Mouse (Mus musculus) heart, postnatal 0 days (tissue): ENCODE results near the gene Zgrf1. TPM values are rescaled to one million over a fixed set of nuclear protein-coding genes. Genes with fewer than 3 reads are reported as not detected.
A peak's percentile ranks its signal among the peaks of the same experiment; 100 is the strongest.

Experiments used
- ATAC-seq: fragments of 200-750 bp; cut with Nextera tagmentation; 2 replicates; pipeline ENCODE4 v1.8.0; 2017; ENCODE audit warnings: low read depth, moderate number of reproducible peaks, moderate library complexity; ENCODE audit not compliant: insufficient read depth
- DNase-seq: peaks from one replicate; pipeline ENCODE4 v3.0.0-alpha.2; 2016; ENCODE audit warnings: low spot score
- H3K27ac ChIP-seq: fragments of 300-500 bp; sonication (generic); 2 replicates; pipeline ENCODE4 v1.5.1; 2014; ENCODE audit warnings: low read depth, mild to moderate bottlenecking
- H3K27me3 ChIP-seq: fragments of 300-500 bp; sonication (generic); 2 replicates; pipeline ENCODE4 v1.6.1; 2014; ENCODE audit warnings: low read length, mixed read lengths; ENCODE audit not compliant: control insufficient read depth, insufficient read depth
- H3K36me3 ChIP-seq: fragments of 300-500 bp; sonication (generic); replicated peaks from 2 replicates; pipeline ENCODE4 v1.6.1; 2014; ENCODE audit warnings: low read length, mixed read lengths; ENCODE audit not compliant: control insufficient read depth, insufficient read depth
- H3K4me1 ChIP-seq: fragments of 300-500 bp; sonication (generic); 2 replicates; pipeline ENCODE4 v1.6.1; 2014; ENCODE audit warnings: antibody characterized with exemption; ENCODE audit not compliant: control insufficient read depth, insufficient read depth
- H3K4me2 ChIP-seq: fragments of 300-500 bp; sonication (generic); 2 replicates; pipeline ENCODE4 v1.6.1; 2014; ENCODE audit warnings: low read depth, mild to moderate bottlenecking, low read length, moderate library complexity
- H3K4me3 ChIP-seq: fragments of 300-500 bp; sonication (generic); 2 replicates; pipeline ENCODE4 v1.5.1; 2014; ENCODE audit warnings: low read depth, low read length
- H3K9ac ChIP-seq: fragments of 300-500 bp; sonication (generic); replicated peaks from 2 replicates; pipeline ENCODE4 v1.6.1; 2014; ENCODE audit warnings: low read depth, low read length, mixed read lengths
- H3K9me3 ChIP-seq: fragments of 300-500 bp; sonication (generic); replicated peaks from 2 replicates; pipeline ENCODE4 v1.6.1; 2016; ENCODE audit warnings: low read length; ENCODE audit not compliant: control insufficient read depth
- CTCF ChIP-seq: IDR thresholded peaks from 2 replicates; pipeline ENCODE4 v1.5.1; 2016; ENCODE audit warnings: antibody characterized with exemption, control low read depth, low read depth
- EP300 ChIP-seq: IDR thresholded peaks from 2 replicates; pipeline ENCODE4 v1.6.1; 2016; ENCODE audit warnings: antibody characterized with exemption, low read depth
- WGBS: fragments of 180-500 bp; shearing (Covaris S2); extraction: QIAGEN DNeasy Blood & Tissue Kit; methylation state at CpG from one replicate; pipeline ENCODE4 v1.1.7; 2014; 5-methylcytosine and 5-hydroxymethylcytosine counted together
- polyA plus RNA-seq: library from polyadenylated mRNA; unstranded; fragments of >200 nt; fragmentation: Nextera tagmentation; extraction: Ambion mirVana; gene quantifications from 2 replicates; pipeline ENCODE4 v1.2.1, GENCODE M21; 2015
- total RNA-seq: library from RNA; depleted of rRNA; stranded (reverse); fragments of >200 nt; gene quantifications from 2 replicates; pipeline ENCODE4 v1.2.3, GENCODE M21; 2014; ENCODE audit warnings: low replicate concordance

Gene Zgrf1
- total and polyA plus RNA-seq, 2 experiments from 2014 or later = 2.3 to 6.4 TPM

GRCm38 (mm10) chr3:127634101-127634983 lies 81.1 kb downstream of the Zgrf1 start:
- no peak for DNase-seq
- no peaks in the 10 kb centered on the region for H3K9me3 ChIP-seq
- peak overlapping the region; percentile 77 for H3K4me2 ChIP-seq
- no peak overlapping the region for H3K27ac ChIP-seq
- ATAC-seq = peak; percentile 87
- H3K4me3 ChIP-seq = peak overlapping the region; percentile 50
- H3K36me3 ChIP-seq = no peaks in the 10 kb centered on the region
- WGBS = 2% methylated on average over 57 of the region's 58 CpGs
- TF ChIP-seq CTCF = peak; percentile 85
- no peak for TF ChIP-seq EP300
- peaks cover 12% of the 10 kb centered on the region; the same call in 1 of the 2 replicates for H3K4me1 ChIP-seq
- H3K9ac ChIP-seq = no peak overlapping the region
- H3K27me3 ChIP-seq = peaks cover 96% of the 10 kb centered on the region

- Histone ChIP-seq H3K27me3 (peaks cover 97% of the 10 kb centered on the region), H3K4me2 (no peak overlapping the region), H3K36me3 (no peaks in the 10 kb centered on the region), H3K9ac (no peak overlapping the region), H3K4me3 (no peak overlapping the region), H3K27ac (no peak overlapping the region), H3K4me1 (peaks cover 12% of the 10 kb centered on the region; the same call in 1 of the 2 replicates), H3K9me3 (no peaks in the 10 kb centered on the region)
- DNase-seq (no peak), ATAC-seq (no peak)
- TF ChIP-seq EP300 (no peak), CTCF (no peak)
- WGBS = 12% methylated on average over 3 of the region's 3 CpGs
These were observed 81.7 kb downstream of the Zgrf1 start for GRCm38 (mm10) chr3:127634984-127635349.

- H3K4me2 ChIP-seq = no peak overlapping the region
- peaks cover 96% of the 10 kb centered on the region for H3K27me3 ChIP-seq
These were observed 86.8 kb downstream of the Zgrf1 start for GRCm38 (mm10) chr3:127639875-127640761.

DNA sequence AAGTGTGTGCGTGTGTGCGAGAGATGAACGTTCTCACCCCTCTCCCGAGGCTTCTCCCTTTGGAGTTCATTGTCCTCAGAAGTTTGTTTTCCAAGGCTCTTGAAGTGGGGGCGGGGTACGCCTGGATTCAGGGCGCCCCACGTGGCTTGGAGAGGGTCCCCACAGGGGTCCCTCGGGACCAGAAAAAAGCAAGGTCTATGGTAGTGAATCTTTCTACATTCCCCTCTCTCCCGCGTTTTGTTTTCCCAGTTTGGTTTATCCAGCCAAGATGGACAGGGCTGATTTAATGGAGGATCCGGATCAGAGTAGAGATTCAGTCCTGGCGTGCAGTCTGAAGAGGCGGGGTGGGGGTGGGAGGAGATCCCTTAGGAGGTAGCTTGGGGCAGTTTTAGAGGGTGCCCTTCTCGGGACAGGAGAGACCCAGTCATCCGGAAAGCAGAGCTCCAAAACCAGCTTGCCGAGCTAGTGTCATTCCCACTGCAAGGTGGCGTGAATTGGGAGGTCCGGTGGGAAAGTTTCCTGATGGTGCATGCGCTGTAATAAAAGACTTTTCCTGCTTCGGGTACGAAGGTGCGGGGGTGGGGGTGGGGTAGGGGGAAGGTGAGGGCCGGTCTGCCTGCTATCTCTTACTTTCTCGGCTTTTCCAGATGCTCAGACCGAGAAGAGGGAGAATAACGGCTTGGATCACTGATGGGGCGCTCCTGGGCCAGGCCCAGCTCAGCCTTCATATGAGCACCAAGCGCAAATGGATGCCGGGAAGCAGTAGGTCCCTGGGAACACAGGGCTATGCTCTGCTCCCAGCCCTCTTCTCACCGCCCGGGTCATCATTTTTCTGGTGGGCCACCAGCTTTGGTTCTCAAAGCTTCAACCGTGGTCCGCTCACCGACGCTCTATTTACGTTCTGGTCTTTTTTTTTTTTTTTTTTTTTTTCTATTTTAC lies 87.7 kb downstream of the Zgrf1 start:
- 6% methylated on average over 37 of the region's 37 CpGs for WGBS
- Histone ChIP-seq H3K4me2 (peak overlapping the region; percentile 18; the same call in 1 of the 2 replicates), H3K9me3 (no peaks in the 10 kb centered on the region), H3K27me3 (peaks cover 97% of the 10 kb centered on the region), H3K4me3 (no peak overlapping the region), H3K9ac (no peak overlapping the region), H3K36me3 (no peaks in the 10 kb centered on the region), H3K4me1 (no peaks in the 10 kb centered on the region), H3K27ac (no peak overlapping the region)
- no peak for ATAC-seq
- no peak for TF ChIP-seq EP300
- TF ChIP-seq CTCF = no peak
- no peak for DNase-seq

More at GRCm38 (mm10) chr3:127639875-127640761, 86.8 kb downstream of the Zgrf1 start:
- Histone ChIP-seq H3K4me3 (no peak overlapping the region; the same call in 1 of the 2 replicates), H3K9ac (no peak overlapping the region), H3K4me1 (no peaks in the 10 kb centered on the region), H3K9me3 (no peaks in the 10 kb centered on the region), H3K36me3 (no peaks in the 10 kb centered on the region), H3K27ac (no peak overlapping the region)
- ATAC-seq (peak; percentile 39; the same call in 1 of the 2 replicates), DNase-seq (no peak)
- WGBS = 4% methylated on average over 36 of the region's 36 CpGs
- TF ChIP-seq EP300 (no peak), CTCF (peak; percentile 33; the same call in 1 of the 2 replicates)
